Mouse (Mus musculus): Measurements from ENCODE around the gene Dab1. TPM values are rescaled to one million over a fixed set of nuclear protein-coding genes. Genes with fewer than 3 reads are reported as not detected.
A peak's percentile ranks its signal among the peaks of the same experiment; 100 is the strongest.

Dab1 gene
- polyA plus RNA-seq, 1 experiment from 2014 or later = 1.2 TPM

DNA sequence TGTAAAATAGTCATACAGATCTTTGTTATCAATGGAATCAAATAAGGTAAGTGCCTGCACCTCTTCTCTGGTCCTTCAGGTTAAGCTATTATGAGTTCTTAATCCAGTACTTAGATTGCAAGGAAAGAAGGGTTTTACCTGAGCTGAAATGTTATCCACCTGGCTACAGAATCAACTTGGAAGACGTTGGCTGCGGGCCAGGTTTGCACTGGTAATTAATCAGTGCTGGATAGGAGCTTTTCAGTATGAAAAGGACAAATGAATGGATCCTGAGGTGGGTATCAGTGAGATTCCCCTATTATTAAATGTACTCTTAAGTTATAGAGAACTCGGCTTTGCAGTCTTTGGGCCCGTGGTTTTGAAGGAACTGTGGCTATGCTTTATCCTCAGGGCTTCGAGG lies 896.5 kb downstream of the Dab1 start:
- Histone ChIP-seq H3K27me3 (no peaks in the 10 kb centered on the region), H3K27ac (replicated peaks) (no peak overlapping the region), H3K4me3 (replicated peaks) (no peak overlapping the region), H3K4me2 (no peak overlapping the region), H3K4me1 (replicated peaks) (no peaks in the 10 kb centered on the region), H3K36me3 (replicated peaks) (no peaks in the 10 kb centered on the region), H3K9ac (no peak overlapping the region), H3K9me3 (replicated peaks) (no peaks in the 10 kb centered on the region)
- WGBS (ENCODE audit: insufficient replicate concordance) = 44% methylated on average over 5 of the region's 5 CpGs
- ATAC-seq (ENCODE audit: insufficient read depth) = no peak

DNA sequence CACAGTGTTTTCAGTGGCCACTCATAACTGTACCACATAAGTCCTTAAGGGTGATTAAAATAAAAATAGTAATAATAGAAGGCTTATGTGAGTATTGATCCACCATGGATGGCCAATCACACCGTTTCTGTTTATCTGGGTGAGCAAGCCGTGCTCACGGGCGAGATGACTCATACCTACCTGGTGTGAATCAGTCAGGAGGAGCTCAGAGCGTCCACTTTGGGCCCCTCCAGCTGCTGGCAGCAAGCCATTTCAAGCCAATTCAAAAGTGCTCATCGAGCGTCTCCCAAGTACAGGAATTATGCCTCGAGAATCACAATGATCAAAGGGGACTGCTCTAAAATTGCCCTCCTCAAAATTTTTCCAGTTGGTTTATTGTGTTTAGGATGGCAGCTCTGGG lies 903.2 kb downstream of the Dab1 start:
- H3K4me1 ChIP-seq (replicated peaks) = no peaks in the 10 kb centered on the region
- 62% methylated on average over 8 of the region's 8 CpGs for WGBS (ENCODE audit: insufficient replicate concordance)
- H3K36me3 ChIP-seq (replicated peaks) = no peaks in the 10 kb centered on the region
- no peaks in the 10 kb centered on the region for H3K9me3 ChIP-seq (replicated peaks)
- no peak overlapping the region for H3K4me2 ChIP-seq
- no peaks in the 10 kb centered on the region for H3K27me3 ChIP-seq
- H3K27ac ChIP-seq (replicated peaks) = no peak overlapping the region
- H3K4me3 ChIP-seq (replicated peaks) = no peak overlapping the region
- ATAC-seq (ENCODE audit: insufficient read depth) = no peak
- no peak overlapping the region for H3K9ac ChIP-seq

DNA sequence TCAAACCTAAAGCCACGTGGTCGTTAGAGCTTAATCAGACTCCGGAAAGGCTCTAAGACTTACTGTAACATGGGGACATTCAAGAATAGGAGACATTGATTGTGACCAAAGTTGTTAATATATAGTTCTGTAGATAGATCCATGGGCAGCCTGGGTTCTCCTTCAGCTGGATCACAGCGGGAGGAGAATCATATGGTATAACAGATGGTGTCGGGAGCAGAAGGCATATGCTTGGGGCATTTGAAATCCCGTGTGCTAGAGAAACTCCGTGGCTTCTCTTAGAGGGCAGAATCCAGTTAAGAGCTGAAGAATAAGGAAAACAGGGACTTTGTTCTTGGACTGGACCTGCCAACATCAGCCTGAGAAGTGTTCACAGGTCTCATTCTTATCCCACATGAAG lies 904.6 kb downstream of the Dab1 start:
- no peak for ATAC-seq (ENCODE audit: insufficient read depth)
- H3K4me3 ChIP-seq (replicated peaks) = no peak overlapping the region
- H3K9ac ChIP-seq = no peak overlapping the region
- H3K27ac ChIP-seq (replicated peaks) = no peak overlapping the region
- no peaks in the 10 kb centered on the region for H3K4me1 ChIP-seq (replicated peaks)
- 80% methylated on average over 7 of the region's 7 CpGs for WGBS (ENCODE audit: insufficient replicate concordance)
- no peak overlapping the region for H3K4me2 ChIP-seq
- H3K27me3 ChIP-seq = no peaks in the 10 kb centered on the region
- no peaks in the 10 kb centered on the region for H3K9me3 ChIP-seq (replicated peaks)
- no peaks in the 10 kb centered on the region for H3K36me3 ChIP-seq (replicated peaks)

DNA sequence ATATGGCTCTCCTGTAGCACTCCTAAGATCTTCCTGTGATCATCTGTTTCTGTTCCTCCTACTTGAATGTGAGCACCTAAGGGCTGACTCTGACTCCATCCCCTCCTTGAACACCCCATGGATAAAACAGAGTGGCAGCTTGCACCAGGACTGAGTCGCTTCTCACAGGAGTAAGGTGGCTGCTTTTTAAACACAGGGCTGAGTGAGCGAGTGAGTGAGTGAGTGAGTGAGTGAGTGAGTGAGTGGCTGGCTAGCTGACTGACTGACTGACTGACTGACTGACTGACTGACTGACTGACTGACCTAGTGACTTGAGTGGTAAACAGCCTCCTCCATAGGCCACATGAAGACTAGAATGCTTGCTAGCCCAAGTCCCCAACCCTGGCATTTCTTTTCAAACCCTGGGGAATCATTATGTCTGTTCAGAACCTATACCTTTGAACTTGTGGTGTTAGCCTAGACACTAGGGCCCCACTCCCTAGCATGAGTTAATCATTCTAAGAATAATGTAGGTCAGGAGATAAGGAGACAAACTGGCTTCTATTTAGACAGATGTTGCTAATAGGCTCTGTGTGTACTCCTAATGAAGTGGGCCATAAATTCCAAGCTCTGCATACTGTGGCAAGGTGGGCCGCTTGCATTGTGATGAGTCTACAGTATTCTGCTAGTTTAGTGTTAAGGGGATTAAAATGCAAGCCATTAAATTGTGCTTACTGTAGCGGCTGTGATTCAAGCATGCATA lies 910.9 kb downstream of the Dab1 start:
- Histone ChIP-seq H3K4me1 (replicated peaks) (no peaks in the 10 kb centered on the region), H3K27ac (replicated peaks) (peak overlapping the region; percentile 48; the same call in 1 of the 2 replicates), H3K27me3 (no peaks in the 10 kb centered on the region), H3K4me3 (replicated peaks) (no peak overlapping the region), H3K9ac (no peak overlapping the region), H3K36me3 (replicated peaks) (no peaks in the 10 kb centered on the region), H3K9me3 (replicated peaks) (no peaks in the 10 kb centered on the region), H3K4me2 (no peak overlapping the region)
- peak; percentile 63 for ATAC-seq (ENCODE audit: insufficient read depth)
- 55% methylated on average over 4 of the region's 4 CpGs for WGBS (ENCODE audit: insufficient replicate concordance)

DNA sequence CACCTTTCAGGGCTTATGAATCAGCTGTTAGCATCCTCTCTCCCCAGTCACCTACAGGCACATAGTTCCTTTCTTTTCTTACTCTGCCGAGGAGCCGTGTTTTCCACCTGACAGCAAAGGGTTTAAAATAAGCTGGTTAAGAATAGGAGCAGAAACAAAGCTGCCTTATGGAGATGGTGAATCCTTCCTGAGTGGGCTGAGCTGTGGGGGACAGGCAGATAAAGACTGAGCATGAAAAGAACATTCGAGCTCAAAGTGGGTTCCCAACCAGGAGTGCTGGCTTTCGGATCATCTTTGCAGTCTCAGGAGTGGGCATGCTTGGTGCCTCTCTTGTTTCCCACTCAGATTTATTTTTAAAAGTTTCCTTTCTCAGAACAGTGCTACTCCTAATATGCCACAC lies 913.7 kb downstream of the Dab1 start:
- H3K27me3 ChIP-seq = no peaks in the 10 kb centered on the region
- 72% methylated on average over 4 of the region's 4 CpGs for WGBS (ENCODE audit: insufficient replicate concordance)
- no peaks in the 10 kb centered on the region for H3K9me3 ChIP-seq (replicated peaks)
- H3K9ac ChIP-seq = no peak overlapping the region
- ATAC-seq (ENCODE audit: insufficient read depth) = no peak
- H3K4me2 ChIP-seq = no peak overlapping the region
- no peaks in the 10 kb centered on the region for H3K36me3 ChIP-seq (replicated peaks)
- H3K27ac ChIP-seq (replicated peaks) = no peak overlapping the region
- no peaks in the 10 kb centered on the region for H3K4me1 ChIP-seq (replicated peaks)
- H3K4me3 ChIP-seq (replicated peaks) = no peak overlapping the region

DNA sequence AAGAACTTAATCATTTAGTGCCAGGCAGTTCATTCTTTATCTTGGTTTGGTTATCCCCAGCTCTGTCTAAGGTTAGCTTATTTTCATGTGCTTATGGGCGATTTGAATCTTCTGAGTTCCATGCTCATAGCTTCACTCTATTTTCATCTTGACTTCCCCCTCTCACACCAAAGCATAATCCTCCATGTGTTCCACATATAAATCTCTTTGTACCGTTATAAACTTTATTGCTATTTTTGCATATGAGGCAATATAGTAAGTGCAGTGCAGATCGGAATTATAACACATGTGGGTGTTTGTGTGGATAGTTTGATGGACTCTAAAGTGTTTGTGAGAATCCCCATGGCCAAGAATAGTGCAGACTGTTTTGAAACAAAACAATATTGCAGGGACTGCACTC lies 919.3 kb downstream of the Dab1 start:
- H3K27me3 ChIP-seq = no peaks in the 10 kb centered on the region
- H3K4me1 ChIP-seq (replicated peaks) = no peaks in the 10 kb centered on the region
- WGBS (ENCODE audit: insufficient replicate concordance) = 59% methylated on average over 3 of the region's 3 CpGs
- H3K4me2 ChIP-seq = no peak overlapping the region
- no peaks in the 10 kb centered on the region for H3K9me3 ChIP-seq (replicated peaks)
- no peak overlapping the region for H3K27ac ChIP-seq (replicated peaks)
- no peak overlapping the region for H3K9ac ChIP-seq
- H3K36me3 ChIP-seq (replicated peaks) = no peaks in the 10 kb centered on the region
- no peak overlapping the region for H3K4me3 ChIP-seq (replicated peaks)
- ATAC-seq (ENCODE audit: insufficient read depth) = no peak

DNA sequence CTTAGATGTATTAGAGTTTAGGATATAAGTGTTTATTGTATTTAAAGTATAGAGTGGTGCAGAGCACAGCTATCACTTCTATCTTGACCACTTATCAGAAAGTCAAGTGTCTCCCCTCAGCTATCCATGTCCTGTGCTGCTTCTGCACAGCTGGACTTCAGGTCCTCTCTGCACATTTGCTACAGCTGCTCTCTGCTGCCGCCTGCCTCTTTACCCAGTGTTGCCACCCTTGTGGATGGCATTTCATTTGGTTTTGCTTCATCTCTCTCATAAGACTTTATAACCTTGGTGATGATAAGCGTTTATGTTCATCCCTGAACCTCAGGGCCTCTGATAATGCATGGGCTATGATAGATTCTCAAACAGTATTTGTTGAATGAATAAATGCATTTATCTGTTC lies 919.9 kb downstream of the Dab1 start:
- 39% methylated on average over 2 of the region's 2 CpGs for WGBS (ENCODE audit: insufficient replicate concordance)
- no peaks in the 10 kb centered on the region for H3K4me1 ChIP-seq (replicated peaks)
- no peaks in the 10 kb centered on the region for H3K9me3 ChIP-seq (replicated peaks)
- H3K4me3 ChIP-seq (replicated peaks) = no peak overlapping the region
- no peaks in the 10 kb centered on the region for H3K36me3 ChIP-seq (replicated peaks)
- H3K9ac ChIP-seq = no peak overlapping the region
- no peak overlapping the region for H3K4me2 ChIP-seq
- no peak for ATAC-seq (ENCODE audit: insufficient read depth)
- H3K27me3 ChIP-seq = no peaks in the 10 kb centered on the region
- H3K27ac ChIP-seq (replicated peaks) = no peak overlapping the region

DNA sequence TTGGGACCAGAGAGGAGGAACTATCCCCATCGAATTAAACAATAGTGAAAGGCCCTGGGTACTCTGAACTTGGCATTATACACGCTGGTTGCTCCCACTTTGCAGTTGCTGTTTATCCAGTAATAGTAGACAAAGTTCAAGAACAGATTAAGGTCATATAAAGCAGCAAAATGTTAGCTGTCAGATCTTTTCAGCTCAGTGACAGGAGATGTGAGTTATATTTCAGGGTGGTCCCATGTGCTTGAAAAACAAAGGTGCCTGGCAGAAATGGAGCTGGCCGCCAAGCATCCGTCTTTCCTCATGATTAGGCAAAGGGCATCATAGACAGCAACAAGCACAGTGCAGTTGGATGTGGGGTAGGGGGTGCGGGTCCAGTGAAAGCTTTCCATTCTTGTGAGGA lies 927.9 kb downstream of the Dab1 start:
- WGBS (ENCODE audit: insufficient replicate concordance) = 63% methylated on average over 5 of the region's 5 CpGs
- Histone ChIP-seq H3K36me3 (replicated peaks) (no peaks in the 10 kb centered on the region), H3K27ac (replicated peaks) (no peak overlapping the region), H3K4me3 (replicated peaks) (no peak overlapping the region), H3K4me2 (no peak overlapping the region), H3K9ac (no peak overlapping the region), H3K27me3 (no peaks in the 10 kb centered on the region), H3K4me1 (replicated peaks) (no peaks in the 10 kb centered on the region), H3K9me3 (replicated peaks) (no peaks in the 10 kb centered on the region)
- ATAC-seq (ENCODE audit: insufficient read depth) = no peak

DNA sequence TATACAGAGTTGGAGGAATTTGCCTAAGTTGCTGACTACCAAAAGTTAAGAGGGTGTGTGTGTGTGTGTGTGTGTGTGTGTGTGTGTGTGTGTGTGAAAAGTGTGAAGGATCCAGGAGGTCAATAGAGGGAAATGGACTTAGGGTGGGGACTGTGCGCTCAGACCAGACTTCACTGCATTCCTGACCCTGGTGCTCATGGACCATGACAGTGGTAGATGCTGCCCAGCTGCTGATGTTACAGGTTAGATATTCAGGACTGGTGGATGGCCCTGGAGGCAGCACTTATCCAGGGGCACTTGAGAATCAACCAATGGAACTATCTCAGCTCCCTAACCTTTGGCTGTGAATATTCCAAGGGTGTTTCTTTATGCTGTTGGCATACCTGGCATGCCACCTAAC lies 929.1 kb downstream of the Dab1 start:
- Histone ChIP-seq H3K9ac (no peak overlapping the region), H3K4me2 (no peak overlapping the region), H3K9me3 (replicated peaks) (no peaks in the 10 kb centered on the region), H3K4me3 (replicated peaks) (no peak overlapping the region), H3K4me1 (replicated peaks) (no peaks in the 10 kb centered on the region), H3K36me3 (replicated peaks) (no peaks in the 10 kb centered on the region), H3K27ac (replicated peaks) (no peak overlapping the region), H3K27me3 (no peaks in the 10 kb centered on the region)
- WGBS (ENCODE audit: insufficient replicate concordance) = 75% methylated on average over 1 of the region's 1 CpGs
- ATAC-seq (ENCODE audit: insufficient read depth) = no peak

DNA sequence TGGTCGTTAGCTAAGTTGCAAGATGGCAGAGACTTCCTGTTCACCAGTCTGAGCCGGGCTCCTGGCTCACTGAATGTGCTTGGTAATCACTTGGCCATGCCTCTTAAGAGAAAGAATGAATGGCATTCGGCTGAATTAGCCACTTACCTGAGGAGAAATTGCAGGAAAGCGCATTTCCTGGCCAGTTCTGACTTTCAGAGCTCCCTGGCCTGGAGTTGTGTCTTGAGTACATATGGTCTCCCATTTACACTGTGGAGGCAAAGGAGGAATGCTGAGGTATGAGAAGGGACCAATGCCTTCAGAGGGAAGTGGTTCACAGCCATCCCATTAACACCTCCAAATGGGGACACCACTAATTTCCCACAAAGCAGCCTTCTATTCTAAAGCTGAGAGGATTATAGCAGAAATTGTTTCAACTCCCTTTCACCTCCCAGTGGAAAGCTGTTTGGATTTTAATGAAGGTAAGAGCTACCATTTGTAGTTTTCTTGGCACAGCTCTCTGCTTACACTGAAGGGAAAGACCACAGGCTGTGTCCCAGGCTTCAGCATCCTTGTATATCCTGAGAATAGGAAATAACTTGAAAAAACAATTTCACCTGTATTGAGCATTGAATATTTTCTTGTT lies 931.5 kb downstream of the Dab1 start:
- Histone ChIP-seq H3K27ac (replicated peaks) (no peak overlapping the region), H3K4me2 (no peak overlapping the region), H3K27me3 (no peaks in the 10 kb centered on the region), H3K9ac (no peak overlapping the region), H3K4me3 (replicated peaks) (no peak overlapping the region), H3K9me3 (replicated peaks) (no peaks in the 10 kb centered on the region), H3K4me1 (replicated peaks) (no peaks in the 10 kb centered on the region), H3K36me3 (replicated peaks) (no peaks in the 10 kb centered on the region)
- ATAC-seq (ENCODE audit: insufficient read depth) = no peak
- 33% methylated on average over 4 of the region's 4 CpGs for WGBS (ENCODE audit: insufficient replicate concordance)

DNA sequence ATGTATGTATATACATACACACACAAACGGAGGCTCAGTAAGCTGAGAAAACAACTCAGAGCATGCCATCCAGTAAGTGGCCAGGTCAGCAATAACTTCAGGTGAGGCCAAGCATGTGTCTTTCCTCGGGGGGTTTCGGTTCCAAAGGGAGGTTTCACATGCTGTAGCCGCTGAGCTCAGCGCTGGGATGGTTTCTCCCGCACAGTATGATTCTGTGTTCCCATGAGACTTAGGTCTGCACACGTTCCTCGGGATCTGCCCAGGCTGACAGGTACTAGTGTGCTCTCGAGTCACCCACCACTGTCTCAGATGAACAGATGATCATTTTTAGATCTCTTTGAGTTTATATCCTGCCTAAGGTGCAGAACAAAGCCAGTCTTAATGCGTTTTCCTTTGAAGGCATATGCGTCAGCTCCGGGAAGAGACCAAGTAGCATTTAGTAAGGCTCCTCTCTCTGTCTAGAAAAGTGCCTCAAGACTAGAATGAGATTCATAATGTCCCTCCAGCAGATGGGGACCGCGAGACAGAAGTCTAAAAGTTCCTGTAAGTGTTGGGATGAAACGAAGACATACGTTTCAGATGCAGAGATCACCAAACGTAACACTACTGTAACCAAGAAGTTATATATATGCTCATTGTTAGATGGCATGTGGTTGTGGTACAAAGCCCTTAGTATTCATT lies 932.4 kb downstream of the Dab1 start:
- H3K36me3 ChIP-seq (replicated peaks) = no peaks in the 10 kb centered on the region
- H3K4me3 ChIP-seq (replicated peaks) = no peak overlapping the region
- 68% methylated on average over 17 of the region's 17 CpGs for WGBS (ENCODE audit: insufficient replicate concordance)

More for the DNA sequence above, 932.4 kb downstream of the Dab1 start:
- Histone ChIP-seq H3K27ac (replicated peaks) (no peak overlapping the region), H3K27me3 (no peaks in the 10 kb centered on the region), H3K4me1 (replicated peaks) (no peaks in the 10 kb centered on the region), H3K9ac (no peak overlapping the region), H3K4me2 (no peak overlapping the region), H3K9me3 (replicated peaks) (no peaks in the 10 kb centered on the region)
- no peak for ATAC-seq (ENCODE audit: insufficient read depth)
